Mouse (Mus musculus) G1E (cell line): ENCODE data around the gene Thumpd1.

Experiments
- CTCF ChIP-seq: IDR thresholded peaks from 2 replicates; pipeline ENCODE4 v1.5.1; 2012; ENCODE audit warnings: low read depth, low read length, inconsistent platforms, mixed read lengths
- GATA1 ChIP-seq: IDR thresholded peaks from 2 replicates; pipeline ENCODE4 v1.6.1; 2012; ENCODE audit warnings: borderline replicate concordance, low read length, inconsistent platforms, mixed read lengths
- POLR2AphosphoS5 ChIP-seq: IDR thresholded peaks from 2 replicates; pipeline ENCODE4 v1.6.1; 2012; ENCODE audit warnings: low read depth, low read length, inconsistent platforms; ENCODE audit not compliant: insufficient replicate concordance
- TAL1 ChIP-seq: conservative IDR thresholded peaks from 2 replicates; pipeline ENCODE4 v1.6.1; 2012; ENCODE audit warnings: low read depth, low read length, inconsistent platforms, mixed read lengths

- TF ChIP-seq GATA1 (no peak), CTCF (no peak), TAL1 (no peak), POLR2AphosphoS5 (no peak)
Observed at GRCm38 (mm10) chr7:119745869-119746268, 25.3 kb upstream of the Thumpd1 start.
